Mouse (Mus musculus) midbrain, embryonic 11.5 days (tissue): Measurements from ENCODE around the gene Fos. TPM values are rescaled to one million over a fixed set of nuclear protein-coding genes. Genes with fewer than 3 reads are reported as not detected.
"Not testable (repeated sequence)": the region's sequence is repeated elsewhere in the genome, so short reads cannot be mapped to it uniquely, and the experiment has no call there.

Experiments
- ATAC-seq: fragments of 200-750 bp; cut with Nextera tagmentation; 2 replicates; pipeline ENCODE4 v1.8.0; 2017; ENCODE audit warnings: moderate TSS enrichment, moderate library complexity; ENCODE audit not compliant: low FRiP score
- DNase-seq: peaks from one replicate; pipeline ENCODE4 v3.0.0; 2015; ENCODE audit warnings: low spot score; ENCODE audit errors: missing footprints
- H3K27ac ChIP-seq: fragments of 300-500 bp; sonication (generic); 2 replicates; pipeline ENCODE4 v1.5.1; 2014; ENCODE audit warnings: low read depth, low read length
- H3K27me3 ChIP-seq: fragments of 300-500 bp; sonication (generic); 2 replicates; pipeline ENCODE4 v1.6.1; 2014; ENCODE audit warnings: mild to moderate bottlenecking, low read length, moderate library complexity, mixed read lengths; ENCODE audit not compliant: control insufficient read depth, insufficient read depth
- H3K36me3 ChIP-seq: fragments of 300-500 bp; sonication (generic); 2 replicates; pipeline ENCODE4 v1.6.1; 2014; ENCODE audit warnings: mild to moderate bottlenecking, low read length, moderate library complexity, mixed read lengths; ENCODE audit not compliant: control insufficient read depth, insufficient read depth
- H3K4me1 ChIP-seq: fragments of 300-500 bp; sonication (generic); 2 replicates; pipeline ENCODE4 v1.6.1; 2014; ENCODE audit warnings: low read length; ENCODE audit not compliant: control insufficient read depth, insufficient read depth
- H3K4me2 ChIP-seq: fragments of 300-500 bp; sonication (generic); 2 replicates; pipeline ENCODE4 v1.6.1; 2014; ENCODE audit warnings: mild to moderate bottlenecking, moderate library complexity
- H3K4me3 ChIP-seq: fragments of 300-500 bp; sonication (generic); 2 replicates; pipeline ENCODE4 v1.5.1; 2014; ENCODE audit warnings: low read depth, low read length
- H3K9ac ChIP-seq: fragments of 300-500 bp; sonication (generic); 2 replicates; pipeline ENCODE4 v1.6.1; 2014; ENCODE audit warnings: low read length
- H3K9me3 ChIP-seq: fragments of 300-500 bp; sonication (generic); 2 replicates; pipeline ENCODE4 v1.6.1; 2016; ENCODE audit warnings: low read length; ENCODE audit not compliant: control insufficient read depth
- WGBS: fragments of 180-500 bp; shearing (Covaris S2); extraction: QIAGEN DNeasy Blood & Tissue Kit; methylation state at CpG from one replicate; pipeline ENCODE4 v1.1.7; 2014; 5-methylcytosine and 5-hydroxymethylcytosine counted together
- polyA plus RNA-seq: library from polyadenylated mRNA; unstranded; fragments of >200 nt; fragmentation: Nextera tagmentation; extraction: Ambion mirVana; gene quantifications from 2 replicates; pipeline ENCODE4 v1.2.1, GENCODE M21; 2014

Fos gene
- polyA plus RNA-seq, 1 experiment from 2014 or later, result 0.89 TPM

GRCm38 (mm10) chr12:85523421-85524192 lies 49.9 kb downstream of the Fos start:
- 60% methylated on average over 14 of the region's 14 CpGs for WGBS
- ATAC-seq (no peak), DNase-seq (peak; percentile 83)
- Histone ChIP-seq H3K4me3 (no peak overlapping the region), H3K27me3 (no peaks in the 10 kb centered on the region), H3K9me3 (no peaks in the 10 kb centered on the region), H3K9ac (no peak overlapping the region), H3K36me3 (no peaks in the 10 kb centered on the region), H3K27ac (no peak overlapping the region), H3K4me1 (peaks cover 10% of the 10 kb centered on the region), H3K4me2 (no peak overlapping the region)

DNA sequence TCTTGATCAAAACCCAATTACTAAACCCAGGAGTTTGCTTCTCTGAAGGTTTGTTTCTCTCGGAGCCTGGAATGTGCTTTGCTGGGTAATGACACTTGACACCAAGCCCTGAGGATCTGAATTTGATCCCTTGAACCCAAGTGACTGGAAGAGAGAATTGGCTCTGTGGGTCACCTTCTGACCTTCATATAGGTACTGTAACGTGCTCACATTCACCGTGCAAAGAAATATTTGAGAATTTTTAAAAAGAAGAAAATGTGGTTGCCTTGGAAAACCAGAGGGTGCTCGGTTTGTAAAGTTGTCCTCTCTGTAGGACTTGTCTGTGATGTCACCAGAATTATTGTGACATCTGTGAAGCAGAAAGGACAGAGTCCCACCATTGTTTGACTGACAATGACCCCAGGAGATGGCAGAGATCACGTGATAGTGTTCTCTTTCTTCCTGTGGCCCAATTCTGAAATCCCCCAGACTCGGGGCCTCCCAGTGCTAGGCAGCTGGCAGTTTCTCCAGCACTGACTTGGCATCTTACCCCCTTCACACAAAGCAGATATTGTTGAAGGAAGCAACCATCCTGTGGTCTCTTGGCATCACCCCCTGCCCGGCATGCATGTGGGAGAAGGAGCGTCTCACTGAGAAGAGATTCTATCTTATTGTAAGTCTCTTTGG lies 50.6 kb downstream of the Fos start:
- peak; percentile 85 for DNase-seq
- Histone ChIP-seq H3K36me3 (no peaks in the 10 kb centered on the region), H3K27me3 (no peaks in the 10 kb centered on the region), H3K4me1 (peaks cover 10% of the 10 kb centered on the region), H3K4me2 (no peak overlapping the region), H3K9me3 (no peaks in the 10 kb centered on the region), H3K9ac (no peak overlapping the region), H3K4me3 (no peak overlapping the region), H3K27ac (no peak overlapping the region)
- peak; percentile 38; the same call in 1 of the 2 replicates for ATAC-seq
- WGBS, result 37% methylated on average over 8 of the region's 8 CpGs

GRCm38 (mm10) chr12:85524859-85525495 lies 51.3 kb downstream of the Fos start:
- 68% methylated on average over 11 of the region's 11 CpGs for WGBS
- not testable (repeated sequence) for H3K27ac ChIP-seq, ATAC-seq

More at GRCm38 (mm10) chr12:85524859-85525495, 51.3 kb downstream of the Fos start:
- DNase-seq, result peak; percentile 86
- H3K9ac ChIP-seq, H3K27me3 ChIP-seq, H3K9me3 ChIP-seq, H3K36me3 ChIP-seq, H3K4me3 ChIP-seq, H3K4me2 ChIP-seq, H3K4me1 ChIP-seq: not testable (repeated sequence)

Other genes with a start within 250 kb of the Fos start
- gene Mlh3, start 203.3 kb upstream of the Fos start, polyA plus RNA-seq, result 10.1 and 10.4 TPM in 2 replicates
- gene Acyp1, start 185.5 kb upstream of the Fos start, polyA plus RNA-seq, result 68.0 and 69.5 TPM in 2 replicates
- 1.0 TPM in 2 replicates for gene Zc2hc1c, start 185.3 kb upstream of the Fos start, polyA plus RNA-seq
- 10.4 and 10.6 TPM in 2 replicates for gene Nek9, start 134.5 kb upstream of the Fos start, polyA plus RNA-seq
- 266 and 279 TPM in 2 replicates for gene Tmed10, start 99.0 kb upstream of the Fos start, polyA plus RNA-seq
- gene Jdp2, start 125.1 kb downstream of the Fos start, polyA plus RNA-seq, result 0.11 and 0.29 TPM in 2 replicates
- 1.7 and 2.3 TPM in 2 replicates for gene Batf, start 212.8 kb downstream of the Fos start, polyA plus RNA-seq